In genomic region chr11:100640159-100640906, GRCm38 (mm10) we compare ENCODE assay signal across 8 mouse cellular contexts. TPM values are rescaled to one million over a fixed set of nuclear protein-coding genes. Genes with fewer than 3 reads are reported as not detected.
DNase-seq lines count a peak whose midpoint lies in the region; ATAC-seq and TF ChIP-seq lines count a peak whose summit lies in the region.

No protein-coding gene starts in this region.

- TF ChIP-seq CTCF in cerebellum, adult 2 months (IDR thresholded peaks at IDR 0.05; ENCODE audit: borderline replicate concordance, insufficient read depth, low read depth, low read length) = peak; percentile 54
- TF ChIP-seq CTCF in ES-Bruce4 (IDR thresholded peaks at IDR 0.05; ENCODE audit: low read depth, low read length) = peak; percentile 46

- no peak for ATAC-seq in embryonic facial prominence, embryonic 13.5 days (ENCODE audit: insufficient number of reproducible peaks, insufficient read depth, low FRiP score, low TSS enrichment, low read depth)
- peak; percentile 52; the same call in 1 of the 2 replicates for ATAC-seq in hindbrain, embryonic 12.5 days (ENCODE audit: low FRiP score)
- ATAC-seq in limb, embryonic 13.5 days (ENCODE audit: low FRiP score, low read depth) = no peak

- peaks cover 9% of the 10 kb centered on the region; the same call in 1 of the 2 replicates for H3K4me1 ChIP-seq in cerebellum, adult 2 months (ENCODE audit: control insufficient read depth, insufficient read depth, low read length)
- H3K4me1 ChIP-seq in ES-Bruce4 (ENCODE audit: control insufficient read depth, insufficient read depth, low read length) = no peaks in the 10 kb centered on the region
- peaks cover 17% of the 10 kb centered on the region for H3K4me1 ChIP-seq in embryonic facial prominence, embryonic 13.5 days
- peaks cover 15% of the 10 kb centered on the region for H3K4me1 ChIP-seq in hindbrain, embryonic 12.5 days
- H3K4me1 ChIP-seq in limb, embryonic 13.5 days = peaks cover 24% of the 10 kb centered on the region

- DNase-seq in cerebellum, adult 2 months = peak; percentile 60 to 62
- DNase-seq in cerebellum, adult 9-10 months = no peak
- peak; percentile 56 for DNase-seq in neural tube, embryonic 10.5 days (ENCODE audit: extremely low spot score, low spot score)
- DNase-seq in yolk sac, embryonic 10.5 days (ENCODE audit: low spot score) = peak; percentile 20

- no peaks in the 10 kb centered on the region for H3K36me3 ChIP-seq in ES-Bruce4 (ENCODE audit: control insufficient read depth, insufficient read depth, low read length, poor library complexity, severe bottlenecking)
- no peaks in the 10 kb centered on the region for H3K36me3 ChIP-seq in embryonic facial prominence, embryonic 13.5 days
- H3K36me3 ChIP-seq in hindbrain, embryonic 12.5 days = no peaks in the 10 kb centered on the region
- H3K36me3 ChIP-seq in limb, embryonic 13.5 days = no peaks in the 10 kb centered on the region

- TF ChIP-seq POLR2A in cerebellum, adult 2 months (IDR thresholded peaks at IDR 0.05; ENCODE audit: borderline replicate concordance, insufficient read depth, low read length) = no peak
- TF ChIP-seq POLR2A in ES-Bruce4 (IDR thresholded peaks at IDR 0.05; ENCODE audit: insufficient read depth, low read length) = no peak

- H3K4me3 ChIP-seq in cerebellum, adult 2 months (replicated peaks; ENCODE audit: insufficient read depth, low read depth, low read length) = peak overlapping the region; percentile 46
- H3K4me3 ChIP-seq in ES-Bruce4 (ENCODE audit: low read depth, low read length) = peak overlapping the region; percentile 50
- H3K4me3 ChIP-seq in embryonic facial prominence, embryonic 13.5 days = peak overlapping the region; percentile 39
- peak overlapping the region; percentile 36 for H3K4me3 ChIP-seq in hindbrain, embryonic 12.5 days
- peak overlapping the region; percentile 46 for H3K4me3 ChIP-seq in limb, embryonic 13.5 days

- no peak for TF ChIP-seq EP300 in ES-Bruce4 (IDR thresholded peaks at IDR 0.05; ENCODE audit: insufficient read depth, low read depth, low read length)

- 2% methylated on average over 52 of the region's 52 CpGs for WGBS in cerebellum, adult 2 months
- 8% methylated on average over 52 of the region's 52 CpGs for WGBS in embryonic facial prominence, embryonic 13.5 days
- WGBS in hindbrain, embryonic 12.5 days = 10% methylated on average over 52 of the region's 52 CpGs
- 8% methylated on average over 52 of the region's 52 CpGs for WGBS in limb, embryonic 13.5 days

- H3K27me3 ChIP-seq in cerebellum, adult 2 months (ENCODE audit: control insufficient read depth, insufficient read depth, low read length) = no peaks in the 10 kb centered on the region
- H3K27me3 ChIP-seq in ES-Bruce4 (ENCODE audit: control insufficient read depth, insufficient read depth, low read length, poor library complexity, severe bottlenecking) = no peaks in the 10 kb centered on the region
- peaks cover 41% of the 10 kb centered on the region for H3K27me3 ChIP-seq in embryonic facial prominence, embryonic 13.5 days
- peaks cover 25% of the 10 kb centered on the region for H3K27me3 ChIP-seq in hindbrain, embryonic 12.5 days
- peaks cover 43% of the 10 kb centered on the region for H3K27me3 ChIP-seq in limb, embryonic 13.5 days

- peak overlapping the region; percentile 53 for H3K9ac ChIP-seq in ES-Bruce4 (ENCODE audit: low read depth, poor library complexity, severe bottlenecking)
- H3K9ac ChIP-seq in embryonic facial prominence, embryonic 13.5 days = peak overlapping the region; percentile 63
- peak overlapping the region; percentile 53 for H3K9ac ChIP-seq in hindbrain, embryonic 12.5 days
- H3K9ac ChIP-seq in limb, embryonic 13.5 days = peak overlapping the region; percentile 62

- H3K4me2 ChIP-seq in embryonic facial prominence, embryonic 13.5 days = peak overlapping the region; percentile 71
- H3K4me2 ChIP-seq in hindbrain, embryonic 12.5 days (replicated peaks) = peak overlapping the region; percentile 82
- H3K4me2 ChIP-seq in limb, embryonic 13.5 days (replicated peaks) = peak overlapping the region; percentile 81

- no peaks in the 10 kb centered on the region for H3K9me3 ChIP-seq in ES-Bruce4 (replicated peaks; ENCODE audit: control insufficient read depth, insufficient read depth, low read length, poor library complexity, severe bottlenecking)
- H3K9me3 ChIP-seq in embryonic facial prominence, embryonic 13.5 days = no peaks in the 10 kb centered on the region
- no peaks in the 10 kb centered on the region for H3K9me3 ChIP-seq in hindbrain, embryonic 12.5 days (replicated peaks)
- H3K9me3 ChIP-seq in limb, embryonic 13.5 days = no peaks in the 10 kb centered on the region

- H3K27ac ChIP-seq in cerebellum, adult 2 months (ENCODE audit: insufficient read depth, low read length) = no peak overlapping the region
- H3K27ac ChIP-seq in ES-Bruce4 (ENCODE audit: insufficient read depth, low read length) = no peak overlapping the region
- no peak overlapping the region for H3K27ac ChIP-seq in embryonic facial prominence, embryonic 13.5 days
- no peak overlapping the region for H3K27ac ChIP-seq in hindbrain, embryonic 12.5 days
- no peak overlapping the region for H3K27ac ChIP-seq in limb, embryonic 13.5 days

RNA-seq across cellular contexts. Expression of gene Dnajc7, which starts 20.4 kb away (rescaled TPM):
- polyA plus RNA-seq in cerebellum, adult 2 months (2012; rRNA removed) = 157 and 177 TPM in 2 replicates
- polyA plus RNA-seq in ES-Bruce4 (2011; ENCODE audit: insufficient read depth, insufficient read length, low read depth, missing spikeins) = 369 and 376 TPM in 2 replicates
- polyA plus RNA-seq in embryonic facial prominence, embryonic 13.5 days (2015; fragmentation: Nextera tagmentation; extraction: Ambion mirVana) = 277 and 293 TPM in 2 replicates
- 307 and 311 TPM in 2 replicates for polyA plus RNA-seq in hindbrain, embryonic 12.5 days (2016; fragmentation: Nextera tagmentation; extraction: Ambion mirVana)
- polyA plus RNA-seq in limb, embryonic 13.5 days (2015; fragmentation: Nextera tagmentation; extraction: Ambion mirVana) = 280 and 283 TPM in 2 replicates

RNA-seq across cellular contexts. Expression of gene Nkiras2, which starts 21.3 kb away (rescaled TPM):
- polyA plus RNA-seq in cerebellum, adult 2 months (2012; rRNA removed) = 27.5 and 27.6 TPM in 2 replicates
- polyA plus RNA-seq in ES-Bruce4 (2011; ENCODE audit: insufficient read depth, insufficient read length, low read depth, missing spikeins) = 29.1 and 30.0 TPM in 2 replicates
- 78.9 and 79.0 TPM in 2 replicates for polyA plus RNA-seq in embryonic facial prominence, embryonic 13.5 days (2015; fragmentation: Nextera tagmentation; extraction: Ambion mirVana)
- polyA plus RNA-seq in hindbrain, embryonic 12.5 days (2016; fragmentation: Nextera tagmentation; extraction: Ambion mirVana) = 101 and 109 TPM in 2 replicates
- polyA plus RNA-seq in limb, embryonic 13.5 days (2015; fragmentation: Nextera tagmentation; extraction: Ambion mirVana) = 81.6 and 84.1 TPM in 2 replicates

RNA-seq across cellular contexts. Expression of gene Zfp385c, which starts 51.9 kb away (rescaled TPM):
- polyA plus RNA-seq in cerebellum, adult 2 months (2012; rRNA removed) = 56.5 and 75.2 TPM in 2 replicates
- polyA plus RNA-seq in ES-Bruce4 (2011; ENCODE audit: insufficient read depth, insufficient read length, low read depth, missing spikeins) = 1.0 and 1.9 TPM in 2 replicates
- 1.7 and 2.3 TPM in 2 replicates for polyA plus RNA-seq in embryonic facial prominence, embryonic 13.5 days (2015; fragmentation: Nextera tagmentation; extraction: Ambion mirVana)
- 0.53 and 0.74 TPM in 2 replicates for polyA plus RNA-seq in hindbrain, embryonic 12.5 days (2016; fragmentation: Nextera tagmentation; extraction: Ambion mirVana)
- polyA plus RNA-seq in limb, embryonic 13.5 days (2015; fragmentation: Nextera tagmentation; extraction: Ambion mirVana) = 0.75 and 1.1 TPM in 2 replicates

Comparison
In these comparisons a context has a peak if more than half of its experiments do, and no peak if none do; other contexts are left out.
1. RNA of gene Zfp385c, which starts 51.9 kb away (polyA plus RNA-seq): 56.5 to 75.2 TPM in cerebellum, adult 2 months; 1.7 to 2.3 TPM in embryonic facial prominence, embryonic 13.5 days, 1.0 to 1.9 TPM in ES-Bruce4, 0.75 to 1.1 TPM in limb, embryonic 13.5 days and 0.53 to 0.74 TPM in hindbrain, embryonic 12.5 days; every median in the first group is over 10 times any median in the second.
2. Peak in every context shown above with its lines, with median percentiles within 50 percentile points of each other: H3K4me3 ChIP-seq, H3K9ac ChIP-seq and H3K4me2 ChIP-seq.